ENCODE assay signal across 20 mouse cellular contexts in genomic region chr1:23487031-23487430, GRCm38 (mm10).
DNase-seq lines count a peak whose midpoint lies in the region; ATAC-seq and TF ChIP-seq lines count a peak whose summit lies in the region.
"Had no signal": no experiment of that assay in that cellular context is flagged by ENCODE, and none has a peak within 500 bp of the region (broad histone marks: within the 10 kb centered on the region; RNA-seq: fewer than 3 reads in every experiment).

No protein-coding gene starts in this region.

- no peak overlapping the region for H3K27ac ChIP-seq in lung, postnatal 0 days (ENCODE audit: low read length)

- H3K9ac ChIP-seq in lung, postnatal 0 days (replicated peaks; ENCODE audit: low read depth): no peak overlapping the region

- H3K9me3 ChIP-seq in lung, postnatal 0 days (ENCODE audit: low read length): no peaks in the 10 kb centered on the region
- H3K9me3 ChIP-seq: G1E had no signal

- no peaks in the 10 kb centered on the region for H3K27me3 ChIP-seq in lung, postnatal 0 days (replicated peaks; ENCODE audit: insufficient read depth, low read length)
- H3K27me3 ChIP-seq: CH12.LX had no signal

- no peaks in the 10 kb centered on the region for H3K4me1 ChIP-seq in lung, postnatal 0 days (ENCODE audit: insufficient read depth, low read depth, low read length)

- no peak for TF ChIP-seq CTCF in lung, postnatal 0 days (IDR thresholded peaks at IDR 0.05)

- DNase-seq in lung, postnatal 0 days (ENCODE audit: low spot score): no peak
- no peak for DNase-seq in lung, postnatal 25 days (ENCODE audit: low spot score)
- peak; percentile 94 for DNase-seq in Muller cell, postnatal 12 days (ENCODE audit: inconsistent ontology term)
- no peak for DNase-seq in thymus, postnatal 0 days (ENCODE audit: low spot score)
- DNase-seq: adrenal gland, adult 2 months; adrenal gland, adult 8-10 months; adrenal gland, postnatal 10 days; adrenal gland, postnatal 14 days; adrenal gland, postnatal 25 days; adrenal gland, postnatal 36 days; B cell, adult 2 months; cerebellum, adult 11 months; cerebellum, adult 11-12 months; cerebellum, adult 18-20 months; cerebellum, adult 2 months had no signal

- 0 out of 2 replicates have a peak, but pooled peaks have one; percentile 16 for ATAC-seq in lung, postnatal 0 days
- ATAC-seq: activated CD4-positive, CD25-positive, alpha-beta regulatory T cell, adult 4 months; CD4-positive, CD25-positive, alpha-beta regulatory T cell, adult 4 months; Patski had no signal

- no peaks in the 10 kb centered on the region for H3K36me3 ChIP-seq in lung, postnatal 0 days (ENCODE audit: insufficient read depth, low read length)
- H3K36me3 ChIP-seq: G1E had no signal

- H3K4me2 ChIP-seq in lung, postnatal 0 days (replicated peaks; ENCODE audit: low read depth, low read length): no peak overlapping the region

- TF ChIP-seq EP300 in lung, postnatal 0 days (IDR thresholded peaks at IDR 0.05): no peak

- no peak overlapping the region for H3K4me3 ChIP-seq in lung, postnatal 0 days (ENCODE audit: low read depth, low read length)
